Mouse (Mus musculus): ENCODE data around the gene Gopc. TPM values are rescaled to one million over a fixed set of nuclear protein-coding genes. Genes with fewer than 3 reads are reported as not detected.
A peak's percentile ranks its signal among the peaks of the same experiment; 100 is the strongest.

Gene Gopc
- total and polyA plus RNA-seq, 3 experiments, result 4.2 to 12.0 (median 11.9) TPM

DNA sequence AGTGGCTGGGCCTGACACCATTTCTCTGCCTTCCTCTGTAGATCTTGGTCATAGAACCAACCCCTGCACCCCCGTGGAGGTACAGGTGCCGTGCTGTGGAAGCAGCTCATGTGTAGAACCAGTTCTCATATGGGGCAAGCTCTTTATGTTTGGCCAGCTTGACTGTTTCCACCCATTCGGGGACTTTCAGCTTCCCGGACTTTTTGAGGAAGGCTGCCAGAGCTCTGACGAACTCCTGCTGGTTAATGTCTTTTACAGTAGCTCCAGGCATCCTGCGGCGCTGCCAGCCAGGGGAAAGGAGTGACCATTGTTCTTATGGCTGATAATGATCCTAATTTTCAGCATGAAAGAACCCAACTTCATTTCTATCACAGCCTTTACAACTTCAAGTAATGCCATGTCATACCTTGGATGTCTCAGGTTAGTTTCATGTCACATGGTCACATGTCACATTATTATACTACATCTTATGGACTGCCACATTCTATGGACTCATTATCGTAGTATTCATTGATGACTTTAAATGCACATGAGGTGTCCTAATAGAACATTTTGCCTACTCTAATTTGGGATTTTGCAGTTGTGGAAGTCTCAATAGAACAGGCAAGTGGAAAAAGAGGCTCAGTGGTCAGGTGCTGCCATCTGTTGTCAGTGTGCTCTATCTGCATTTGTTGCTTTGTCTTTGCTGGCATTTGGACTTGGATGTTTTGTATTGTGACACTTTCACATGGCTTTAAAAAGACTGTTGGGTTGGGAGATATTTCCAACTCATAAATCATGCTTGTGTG is 3.1 kb upstream of the Gopc start:
- Histone ChIP-seq H3K27ac (peak overlapping the region; percentile 45), H3K9ac (ENCODE audit: low read depth, low read length) (no peak overlapping the region), H3K4me3 (no peak overlapping the region; the same call in 1 of the 2 replicates), H3K4me1 (ENCODE audit: control insufficient read depth, insufficient read depth, low read length) (peaks cover 16% of the 10 kb centered on the region), H3K36me3 (ENCODE audit: control insufficient read depth, insufficient read depth, low read length) (peaks cover 13% of the 10 kb centered on the region), H3K27me3 (ENCODE audit: control insufficient read depth, insufficient read depth, low read length) (no peaks in the 10 kb centered on the region), H3K79me2 (replicated peaks; ENCODE audit: control insufficient read depth, insufficient read depth, low read length) (no peaks in the 10 kb centered on the region)
- TF ChIP-seq EP300 (IDR thresholded peaks at IDR 0.05; ENCODE audit: insufficient read depth, low read depth, low read length), result peak; percentile 72; the same call in 1 of the 2 replicates
- TF ChIP-seq CTCF (IDR thresholded peaks at IDR 0.05), result peak; percentile 96
- TF ChIP-seq POLR2A (IDR thresholded peaks at IDR 0.05; ENCODE audit: insufficient read depth, low read depth, low read length), result 0 out of 2 replicates have a peak, but pooled peaks have one; percentile 19
- WGBS, result 18% methylated on average over 8 of the region's 8 CpGs
- DNase-seq, result peak; percentile 52 to 54
- intact Hi-C loops (cut with DNase I), result loop anchor here (2.0 to 10.0 kb wide), 8 partner anchors 38 to 790 kb away; partner anchors contain the start of genes Dcbld1 and Fam162b

DNA sequence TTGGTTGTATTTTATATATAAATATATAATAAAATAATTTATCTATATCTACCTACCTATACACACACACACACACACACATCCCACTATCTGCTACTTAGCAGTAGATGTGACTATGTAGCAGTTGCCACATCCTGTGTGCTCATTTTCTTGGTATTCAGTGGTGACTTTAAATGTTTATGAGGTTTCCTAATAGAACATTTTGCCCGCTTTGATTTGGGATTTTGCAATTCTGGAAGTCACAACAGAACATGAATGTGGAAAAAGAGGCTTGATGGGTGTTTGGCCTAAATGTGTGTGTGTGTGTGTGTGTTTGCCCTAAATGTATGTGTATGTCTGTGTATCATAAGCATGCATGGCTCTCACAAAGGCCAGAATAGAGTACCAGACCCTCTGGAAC is 1.6 kb upstream of the Gopc start:
- WGBS, result 100% methylated on average over 1 of the region's 1 CpGs
- no peak overlapping the region for H3K9ac ChIP-seq (ENCODE audit: low read depth, low read length)
- H3K4me1 ChIP-seq (ENCODE audit: control insufficient read depth, insufficient read depth, low read length), result peaks cover 14% of the 10 kb centered on the region
- no peaks in the 10 kb centered on the region for H3K79me2 ChIP-seq (replicated peaks; ENCODE audit: control insufficient read depth, insufficient read depth, low read length)
- H3K4me3 ChIP-seq, result no peak overlapping the region
- no peaks in the 10 kb centered on the region for H3K27me3 ChIP-seq (ENCODE audit: control insufficient read depth, insufficient read depth, low read length)
- H3K27ac ChIP-seq, result no peak overlapping the region; the same call in none of the 2 replicates
- no peak for DNase-seq
- TF ChIP-seq POLR2A (IDR thresholded peaks at IDR 0.05; ENCODE audit: insufficient read depth, low read depth, low read length) (no peak), CTCF (IDR thresholded peaks at IDR 0.05) (no peak), EP300 (IDR thresholded peaks at IDR 0.05; ENCODE audit: insufficient read depth, low read depth, low read length) (no peak)
- H3K36me3 ChIP-seq (ENCODE audit: control insufficient read depth, insufficient read depth, low read length), result peaks cover 14% of the 10 kb centered on the region
- intact Hi-C loops (cut with DNase I), result loop anchor here (2.0 to 10.0 kb wide), 4 partner anchors 33 to 789 kb away; partner anchors contain the start of genes Fam162b and Nus1

DNA sequence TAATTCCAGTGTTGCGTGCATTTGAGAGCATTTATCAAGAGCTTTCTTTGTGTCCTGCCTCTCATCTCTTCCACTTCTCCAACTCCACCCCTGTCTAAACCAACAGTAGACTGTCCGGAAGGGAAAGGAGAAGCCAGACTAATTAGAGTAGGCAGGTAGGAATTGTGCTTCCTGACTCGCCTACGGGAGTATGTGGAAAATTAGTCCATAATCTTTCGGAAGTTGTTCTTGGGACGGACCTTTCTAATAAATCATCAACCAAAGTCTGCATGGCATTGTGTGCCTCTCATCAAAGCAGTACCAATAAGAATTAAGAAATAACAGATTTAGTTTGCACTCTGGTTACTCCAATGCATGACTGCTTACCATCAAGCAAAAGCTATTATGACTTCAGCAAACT is 1.1 kb upstream of the Gopc start:
- no peaks in the 10 kb centered on the region for H3K27me3 ChIP-seq (ENCODE audit: control insufficient read depth, insufficient read depth, low read length)
- peaks cover 15% of the 10 kb centered on the region for H3K4me1 ChIP-seq (ENCODE audit: control insufficient read depth, insufficient read depth, low read length)
- H3K4me3 ChIP-seq, result peak overlapping the region; percentile 89
- no peak for TF ChIP-seq POLR2A (IDR thresholded peaks at IDR 0.05; ENCODE audit: insufficient read depth, low read depth, low read length)
- TF ChIP-seq CTCF (IDR thresholded peaks at IDR 0.05), result no peak
- no peak for TF ChIP-seq EP300 (IDR thresholded peaks at IDR 0.05; ENCODE audit: insufficient read depth, low read depth, low read length)
- H3K36me3 ChIP-seq (ENCODE audit: control insufficient read depth, insufficient read depth, low read length), result peaks cover 16% of the 10 kb centered on the region
- no peaks in the 10 kb centered on the region for H3K79me2 ChIP-seq (replicated peaks; ENCODE audit: control insufficient read depth, insufficient read depth, low read length)
- DNase-seq, result no peak
- H3K27ac ChIP-seq, result peak overlapping the region; percentile 93
- intact Hi-C loops (cut with DNase I), result loop anchor here (2.0 to 10.0 kb wide), 4 partner anchors 34 to 788 kb away; partner anchors contain the start of genes Fam162b and Nus1
- peak overlapping the region; percentile 37; the same call in 1 of the 2 replicates for H3K9ac ChIP-seq (ENCODE audit: low read depth, low read length)
- WGBS, result 58% methylated on average over 6 of the region's 6 CpGs

DNA sequence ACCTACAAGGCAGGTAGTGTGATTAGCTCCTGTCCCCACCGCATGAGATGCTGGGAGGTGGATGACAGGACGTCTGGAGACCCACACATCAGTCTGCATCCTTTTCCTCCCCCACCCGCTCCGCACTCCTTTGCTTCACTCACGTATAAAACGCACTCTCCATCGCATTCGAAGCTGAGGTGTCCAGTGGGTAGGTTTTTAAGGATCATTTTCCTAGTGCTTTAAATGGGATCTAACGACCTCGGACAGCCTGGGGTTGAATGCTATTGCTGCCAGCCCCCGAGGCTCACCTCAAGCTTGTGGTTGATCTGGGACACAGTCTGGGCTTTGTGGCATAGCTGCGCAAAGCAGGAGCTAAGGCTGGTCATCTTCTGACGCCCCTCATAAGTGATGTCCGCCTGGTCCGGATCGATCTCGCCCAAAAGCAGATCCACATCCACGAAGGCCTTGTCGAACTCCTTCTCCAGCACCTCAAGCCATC is 563 bp downstream of the Gopc start:
- no peaks in the 10 kb centered on the region for H3K27me3 ChIP-seq (ENCODE audit: control insufficient read depth, insufficient read depth, low read length)
- intact Hi-C loops (cut with DNase I), result loop anchor here (5.0 to 10.0 kb wide), 3 partner anchors 34 to 787 kb away; partner anchors contain the start of gene Fam162b
- H3K27ac ChIP-seq, result peak overlapping the region; percentile 93
- TF ChIP-seq POLR2A (IDR thresholded peaks at IDR 0.05; ENCODE audit: insufficient read depth, low read depth, low read length) (no peak), CTCF (IDR thresholded peaks at IDR 0.05) (no peak), EP300 (IDR thresholded peaks at IDR 0.05; ENCODE audit: insufficient read depth, low read depth, low read length) (no peak)
- no peaks in the 10 kb centered on the region for H3K79me2 ChIP-seq (replicated peaks; ENCODE audit: control insufficient read depth, insufficient read depth, low read length)
- no peak for DNase-seq
- WGBS, result under 1% methylated on average over 19 of the region's 19 CpGs
- peaks cover 15% of the 10 kb centered on the region for H3K4me1 ChIP-seq (ENCODE audit: control insufficient read depth, insufficient read depth, low read length)
- H3K4me3 ChIP-seq, result peak overlapping the region; percentile 89
- peak overlapping the region; percentile 95 for H3K9ac ChIP-seq (ENCODE audit: low read depth, low read length)
- H3K36me3 ChIP-seq (ENCODE audit: control insufficient read depth, insufficient read depth, low read length), result peaks cover 18% of the 10 kb centered on the region

DNA sequence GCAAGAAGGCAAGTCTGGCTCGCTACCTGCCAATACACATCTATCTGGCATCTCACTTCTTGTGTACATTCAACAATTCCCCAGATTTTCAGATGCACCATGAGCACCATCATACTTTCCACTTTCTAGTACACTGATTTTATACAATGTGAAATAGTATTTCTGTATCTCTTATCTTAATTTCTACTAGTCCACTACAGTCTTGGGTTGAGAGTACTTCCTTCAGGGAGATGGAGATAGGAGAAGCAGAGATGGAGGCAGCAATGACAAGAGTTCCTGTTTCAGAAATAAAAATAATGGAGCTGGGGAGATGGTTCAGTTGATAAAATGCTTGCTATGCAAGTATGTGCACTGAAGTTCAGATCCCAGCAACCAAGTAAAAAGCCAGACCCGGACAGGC is 4.1 kb downstream of the Gopc start:
- 89% methylated on average over 2 of the region's 2 CpGs for WGBS

DNA sequence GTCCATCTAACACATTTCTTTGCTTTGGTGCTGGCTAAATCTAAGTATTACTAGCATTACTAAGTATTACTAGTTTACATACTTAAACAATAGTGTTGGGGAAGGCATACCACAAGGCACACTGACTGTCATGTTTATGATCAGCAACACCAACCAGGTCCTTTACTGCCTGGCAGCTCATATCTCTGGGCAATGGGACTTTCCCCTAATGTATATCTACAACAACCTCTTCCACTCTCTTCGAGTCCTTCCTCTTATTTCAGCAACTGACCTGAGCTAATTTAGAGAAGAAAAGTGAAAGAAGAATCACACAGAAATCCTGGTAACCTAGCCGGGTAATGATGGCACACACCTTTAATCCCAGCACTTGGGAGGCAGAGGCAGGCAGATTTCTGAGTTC is 5.5 kb downstream of the Gopc start:
- no peak overlapping the region for H3K27ac ChIP-seq
- H3K9ac ChIP-seq (ENCODE audit: low read depth, low read length), result no peak overlapping the region
- H3K4me1 ChIP-seq (ENCODE audit: control insufficient read depth, insufficient read depth, low read length), result peaks cover 4% of the 10 kb centered on the region
- TF ChIP-seq EP300 (IDR thresholded peaks at IDR 0.05; ENCODE audit: insufficient read depth, low read depth, low read length) (no peak), POLR2A (IDR thresholded peaks at IDR 0.05; ENCODE audit: insufficient read depth, low read depth, low read length) (no peak), CTCF (IDR thresholded peaks at IDR 0.05) (no peak)
- intact Hi-C loops (cut with DNase I), result no loop called here
- 0 out of 2 replicates have a peak, but pooled peaks cover 1% of the 10 kb centered on the region for H3K79me2 ChIP-seq (replicated peaks; ENCODE audit: control insufficient read depth, insufficient read depth, low read length)
- DNase-seq, result no peak
- 80% methylated on average over 2 of the region's 2 CpGs for WGBS
- no peak overlapping the region for H3K4me3 ChIP-seq
- no peaks in the 10 kb centered on the region for H3K27me3 ChIP-seq (ENCODE audit: control insufficient read depth, insufficient read depth, low read length)
- peaks cover 11% of the 10 kb centered on the region for H3K36me3 ChIP-seq (ENCODE audit: control insufficient read depth, insufficient read depth, low read length)

More for the DNA sequence above, 4.1 kb downstream of the Gopc start:
- Histone ChIP-seq H3K27ac (no peak overlapping the region), H3K4me3 (no peak overlapping the region), H3K79me2 (replicated peaks; ENCODE audit: control insufficient read depth, insufficient read depth, low read length) (no peaks in the 10 kb centered on the region), H3K4me1 (ENCODE audit: control insufficient read depth, insufficient read depth, low read length) (peaks cover 6% of the 10 kb centered on the region), H3K36me3 (ENCODE audit: control insufficient read depth, insufficient read depth, low read length) (peaks cover 12% of the 10 kb centered on the region), H3K27me3 (ENCODE audit: control insufficient read depth, insufficient read depth, low read length) (no peaks in the 10 kb centered on the region), H3K9ac (ENCODE audit: low read depth, low read length) (no peak overlapping the region)
- DNase-seq, result no peak
- TF ChIP-seq POLR2A (IDR thresholded peaks at IDR 0.05; ENCODE audit: insufficient read depth, low read depth, low read length), result no peak
- no peak for TF ChIP-seq CTCF (IDR thresholded peaks at IDR 0.05)
- intact Hi-C loops (cut with DNase I), result no loop called here
